Mouse (Mus musculus): ENCODE results near the gene Ttc16. TPM values are rescaled to one million over a fixed set of nuclear protein-coding genes. Genes with fewer than 3 reads are reported as not detected.

Gene Ttc16
- polyA plus RNA-seq, 1 experiment from 2014 or later = 0.41 TPM

GRCm38 (mm10) chr2:32722581-32722980 lies 52.9 kb downstream of the Ttc16 start:
- Histone ChIP-seq H3K9me3 (ENCODE audit: control insufficient read depth, low read length) (no peaks in the 10 kb centered on the region), H3K27ac (replicated peaks; ENCODE audit: low read depth, low read length) (no peak overlapping the region), H3K9ac (replicated peaks; ENCODE audit: low read length) (no peak overlapping the region), H3K4me2 (ENCODE audit: low read length) (no peak overlapping the region), H3K4me1 (ENCODE audit: control insufficient read depth, insufficient read depth, low read length) (0 out of 2 replicates have a peak, but pooled peaks cover 3% of the 10 kb centered on the region), H3K36me3 (ENCODE audit: control insufficient read depth, insufficient read depth, low read length) (no peaks in the 10 kb centered on the region), H3K27me3 (ENCODE audit: control insufficient read depth, insufficient read depth, low read length) (no peaks in the 10 kb centered on the region), H3K4me3 (replicated peaks; ENCODE audit: low read depth, low read length) (no peak overlapping the region)
- ATAC-seq (ENCODE audit: low FRiP score, low TSS enrichment) (no peak), DNase-seq (no peak)
- 81% methylated on average over 3 of the region's 3 CpGs for WGBS

DNA sequence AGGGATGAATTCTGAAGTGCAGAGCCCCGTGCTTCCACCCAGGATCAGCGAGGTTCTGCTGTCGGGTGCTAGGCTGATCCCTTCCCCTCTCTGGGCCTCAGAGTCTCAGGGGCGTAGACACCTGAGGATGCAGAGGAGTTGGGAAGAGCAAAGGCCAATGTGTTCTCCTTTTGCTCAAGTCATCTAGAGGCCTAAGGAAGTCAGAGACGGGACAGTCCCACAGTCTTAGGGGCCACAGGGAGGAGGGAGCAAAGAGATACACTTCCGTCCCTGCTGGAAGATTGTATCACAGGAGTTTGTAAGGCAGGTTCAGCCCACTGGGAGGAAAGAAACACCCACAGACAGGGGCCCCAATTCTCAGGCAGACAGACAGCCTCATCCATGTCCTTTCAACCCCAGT lies 53.4 kb downstream of the Ttc16 start:
- Histone ChIP-seq H3K9me3 (ENCODE audit: control insufficient read depth, low read length) (no peaks in the 10 kb centered on the region), H3K9ac (replicated peaks; ENCODE audit: low read length) (no peak overlapping the region), H3K4me3 (replicated peaks; ENCODE audit: low read depth, low read length) (no peak overlapping the region), H3K36me3 (ENCODE audit: control insufficient read depth, insufficient read depth, low read length) (no peaks in the 10 kb centered on the region), H3K27ac (replicated peaks; ENCODE audit: low read depth, low read length) (no peak overlapping the region), H3K27me3 (ENCODE audit: control insufficient read depth, insufficient read depth, low read length) (no peaks in the 10 kb centered on the region), H3K4me2 (ENCODE audit: low read length) (no peak overlapping the region), H3K4me1 (ENCODE audit: control insufficient read depth, insufficient read depth, low read length) (0 out of 2 replicates have a peak, but pooled peaks cover 2% of the 10 kb centered on the region)
- DNase-seq = no peak
- no peak for ATAC-seq (ENCODE audit: low FRiP score, low TSS enrichment)
- WGBS = 68% methylated on average over 6 of the region's 6 CpGs

DNA sequence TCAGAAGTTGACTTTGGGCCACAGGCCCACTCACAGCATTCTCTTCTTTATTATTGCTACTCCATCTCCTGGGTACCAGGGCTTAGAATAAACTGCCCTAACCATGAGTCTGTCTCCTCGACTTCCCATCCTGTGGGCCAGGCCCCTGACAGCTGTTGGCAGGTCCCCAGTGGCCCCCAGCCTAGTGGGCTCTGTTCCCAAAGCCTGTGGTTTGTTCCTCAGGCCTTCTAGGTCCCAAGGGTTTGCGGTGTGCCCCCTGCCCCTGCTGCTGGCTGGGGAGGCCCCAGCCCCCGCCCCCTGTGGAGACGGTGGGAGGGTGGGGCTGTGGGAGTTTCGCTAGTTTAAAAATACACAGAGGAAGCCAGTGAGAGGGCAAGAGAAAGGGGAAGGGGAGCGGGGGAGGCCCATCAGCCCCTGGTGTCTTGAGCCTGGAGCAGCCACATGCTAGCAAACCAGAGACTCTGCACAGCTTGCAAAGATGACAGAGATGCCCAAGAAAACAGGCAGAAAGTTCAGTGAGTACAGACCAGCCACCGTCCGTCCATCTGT lies 54.7 kb downstream of the Ttc16 start, which contains the start of gene Sh2d3c:
TSS of gene Sh2d3c (plus strand) at position 375 of the 549 bp plus-strand sequence.
- no peak for DNase-seq
- 56% methylated on average over 8 of the region's 8 CpGs for whole genome bisulfite sequencing
- H3K36me3 ChIP-seq (ENCODE audit: control insufficient read depth, insufficient read depth, low read length) = no peaks in the 10 kb centered on the region

GRCm38 (mm10) chr2:32720053-32720452 lies 55.4 kb downstream of the Ttc16 start:
- H3K9me3 ChIP-seq (ENCODE audit: control insufficient read depth, low read length) = no peaks in the 10 kb centered on the region
- H3K4me1 ChIP-seq (ENCODE audit: control insufficient read depth, insufficient read depth, low read length) = no peaks in the 10 kb centered on the region
- no peaks in the 10 kb centered on the region for H3K27me3 ChIP-seq (ENCODE audit: control insufficient read depth, insufficient read depth, low read length)
- H3K4me2 ChIP-seq (ENCODE audit: low read length) = no peak overlapping the region
- DNase-seq (no peak), ATAC-seq (ENCODE audit: low FRiP score, low TSS enrichment) (no peak)
- H3K27ac ChIP-seq (replicated peaks; ENCODE audit: low read depth, low read length) = no peak overlapping the region
- 91% methylated on average over 3 of the region's 3 CpGs for WGBS
- no peak overlapping the region for H3K9ac ChIP-seq (replicated peaks; ENCODE audit: low read length)
- H3K4me3 ChIP-seq (replicated peaks; ENCODE audit: low read depth, low read length) = no peak overlapping the region
- H3K36me3 ChIP-seq (ENCODE audit: control insufficient read depth, insufficient read depth, low read length) = no peaks in the 10 kb centered on the region

More for the DNA sequence above, 54.7 kb downstream of the Ttc16 start, which contains the start of gene Sh2d3c:
- no peak for ATAC-seq (ENCODE audit: low FRiP score, low TSS enrichment)
- Histone ChIP-seq H3K4me2 (ENCODE audit: low read length) (no peak within 1 kb of the TSS), H3K27ac (replicated peaks; ENCODE audit: low read depth, low read length) (no peak within 1 kb of the TSS), H3K9ac (replicated peaks; ENCODE audit: low read length) (no peak within 1 kb of the TSS), H3K27me3 (ENCODE audit: control insufficient read depth, insufficient read depth, low read length) (no peaks in the 10 kb centered on the region), H3K9me3 (ENCODE audit: control insufficient read depth, low read length) (no peaks in the 10 kb centered on the region), H3K4me3 (replicated peaks; ENCODE audit: low read depth, low read length) (no peak within 1 kb of the TSS), H3K4me1 (ENCODE audit: control insufficient read depth, insufficient read depth, low read length) (no peaks in the 10 kb centered on the region)

GRCm38 (mm10) chr2:32718761-32719160 lies 56.7 kb downstream of the Ttc16 start:
- no peak for ATAC-seq (ENCODE audit: low FRiP score, low TSS enrichment)
- WGBS = 43% methylated on average over 9 of the region's 9 CpGs
- Histone ChIP-seq H3K9ac (replicated peaks; ENCODE audit: low read length) (no peak overlapping the region), H3K27ac (replicated peaks; ENCODE audit: low read depth, low read length) (no peak overlapping the region), H3K4me3 (replicated peaks; ENCODE audit: low read depth, low read length) (no peak overlapping the region), H3K36me3 (ENCODE audit: control insufficient read depth, insufficient read depth, low read length) (no peaks in the 10 kb centered on the region), H3K4me1 (ENCODE audit: control insufficient read depth, insufficient read depth, low read length) (peaks cover 6% of the 10 kb centered on the region), H3K4me2 (ENCODE audit: low read length) (no peak overlapping the region), H3K9me3 (ENCODE audit: control insufficient read depth, low read length) (no peaks in the 10 kb centered on the region), H3K27me3 (ENCODE audit: control insufficient read depth, insufficient read depth, low read length) (no peaks in the 10 kb centered on the region)
- peak; percentile 44 for DNase-seq

DNA sequence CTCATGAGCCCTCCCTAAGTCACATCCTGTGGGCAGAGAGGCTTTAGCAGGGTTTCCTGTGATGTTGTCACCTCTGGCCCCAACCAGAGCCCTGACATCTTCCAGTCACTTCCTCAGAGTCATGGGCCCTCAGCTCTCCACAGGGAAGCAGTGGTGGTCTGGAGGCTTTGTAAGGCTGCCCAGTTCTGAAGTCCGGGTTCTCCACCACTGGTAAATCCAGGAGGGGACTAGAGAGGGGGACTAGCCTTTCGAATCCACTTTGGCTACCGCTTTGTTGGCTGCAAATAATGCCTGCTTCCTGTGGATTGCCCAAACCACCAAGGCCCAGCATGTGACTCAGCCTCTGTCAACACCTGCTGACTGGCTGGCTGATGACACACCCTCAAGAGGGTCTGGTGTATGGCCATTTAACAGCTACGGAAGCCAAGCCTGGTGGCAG lies 60.4 kb downstream of the Ttc16 start:
- Histone ChIP-seq H3K27ac (replicated peaks; ENCODE audit: low read depth, low read length) (no peak overlapping the region), H3K4me1 (ENCODE audit: control insufficient read depth, insufficient read depth, low read length) (peaks cover 15% of the 10 kb centered on the region), H3K36me3 (ENCODE audit: control insufficient read depth, insufficient read depth, low read length) (peaks cover 13% of the 10 kb centered on the region), H3K9me3 (ENCODE audit: control insufficient read depth, low read length) (no peaks in the 10 kb centered on the region), H3K4me3 (replicated peaks; ENCODE audit: low read depth, low read length) (no peak overlapping the region), H3K27me3 (ENCODE audit: control insufficient read depth, insufficient read depth, low read length) (no peaks in the 10 kb centered on the region), H3K4me2 (ENCODE audit: low read length) (no peak overlapping the region), H3K9ac (replicated peaks; ENCODE audit: low read length) (no peak overlapping the region)
- ATAC-seq (ENCODE audit: low FRiP score, low TSS enrichment) = no peak
- DNase-seq = no peak
- WGBS = 73% methylated on average over 4 of the region's 4 CpGs

GRCm38 (mm10) chr2:32714117-32714986 lies 61.1 kb downstream of the Ttc16 start:
- Histone ChIP-seq H3K4me3 (replicated peaks; ENCODE audit: low read depth, low read length) (0 out of 2 replicates have a peak overlapping the region, but pooled peaks have one; percentile 89), H3K27me3 (ENCODE audit: control insufficient read depth, insufficient read depth, low read length) (no peaks in the 10 kb centered on the region), H3K9me3 (ENCODE audit: control insufficient read depth, low read length) (no peaks in the 10 kb centered on the region), H3K9ac (replicated peaks; ENCODE audit: low read length) (peak overlapping the region; percentile 95; the same call in 1 of the 2 replicates), H3K36me3 (ENCODE audit: control insufficient read depth, insufficient read depth, low read length) (peaks cover 19% of the 10 kb centered on the region), H3K27ac (replicated peaks; ENCODE audit: low read depth, low read length) (peak overlapping the region; percentile 99), H3K4me2 (ENCODE audit: low read length) (peak overlapping the region; percentile 97; the same call in 1 of the 2 replicates), H3K4me1 (ENCODE audit: control insufficient read depth, insufficient read depth, low read length) (peaks cover 15% of the 10 kb centered on the region)
- ATAC-seq (ENCODE audit: low FRiP score, low TSS enrichment) (no peak), DNase-seq (no peak)
- WGBS = 68% methylated on average over 11 of the region's 11 CpGs

DNA sequence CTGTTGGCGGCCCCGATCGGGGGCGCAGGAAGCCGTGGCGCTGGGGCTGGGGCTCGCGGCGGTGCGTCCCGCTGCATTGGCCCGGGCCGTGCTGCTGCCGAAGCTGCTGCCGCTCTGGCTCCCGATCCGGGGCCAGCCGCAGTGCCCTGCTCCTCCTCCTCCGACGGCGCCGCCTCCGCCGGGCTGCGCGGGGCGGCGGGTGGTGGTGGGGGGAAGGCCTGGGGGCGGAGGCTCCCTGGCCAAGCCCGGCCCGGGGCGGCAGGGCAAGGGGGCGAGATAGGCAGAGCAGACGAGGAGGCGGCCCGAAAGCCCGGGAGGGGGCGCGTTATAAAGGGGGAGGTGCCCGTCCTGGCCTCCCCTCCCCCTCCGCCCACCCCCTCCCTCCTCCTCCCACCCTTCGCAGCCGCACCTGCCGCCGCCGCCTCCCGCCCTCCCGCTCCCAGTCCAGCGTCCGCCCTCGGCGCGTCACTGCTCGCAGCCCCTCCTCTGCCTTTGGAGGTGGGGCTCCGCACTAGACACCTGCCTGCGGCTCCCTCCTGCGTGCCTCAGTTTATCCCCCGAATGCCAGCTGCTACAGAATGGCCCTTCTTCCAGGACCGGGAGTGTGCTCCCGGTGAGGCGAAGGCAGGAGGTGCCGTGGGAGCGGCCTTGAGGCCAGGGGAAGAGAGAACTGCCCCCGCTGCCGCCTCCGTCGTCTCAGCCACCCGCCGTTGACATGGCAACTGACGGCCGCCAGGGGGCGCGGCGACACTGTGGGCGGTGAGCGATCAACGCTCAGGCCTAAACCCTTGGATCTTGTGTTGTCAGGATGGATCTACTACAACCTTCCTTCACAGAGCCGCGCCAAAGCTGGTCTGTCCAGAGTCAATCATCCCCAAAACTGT lies 62.3 kb downstream of the Ttc16 start, which contains the start of gene Cdk9:
TSS of gene Cdk9 (minus strand) at position 143 of the 884 bp plus-strand sequence.
- WGBS = under 1% methylated on average over 53 of the region's 79 CpGs

More for the DNA sequence above, 62.3 kb downstream of the Ttc16 start, which contains the start of gene Cdk9:
- Histone ChIP-seq H3K9me3 (ENCODE audit: control insufficient read depth, low read length) (no peaks in the 10 kb centered on the region), H3K4me3 (replicated peaks; ENCODE audit: low read depth, low read length) (peak within 1 kb of the TSS; percentile 89), H3K4me2 (ENCODE audit: low read length) (peak within 1 kb of the TSS; percentile 97), H3K27ac (replicated peaks; ENCODE audit: low read depth, low read length) (peak within 1 kb of the TSS; percentile 99), H3K36me3 (ENCODE audit: control insufficient read depth, insufficient read depth, low read length) (peaks cover 31% of the 10 kb centered on the region), H3K4me1 (ENCODE audit: control insufficient read depth, insufficient read depth, low read length) (peaks cover 15% of the 10 kb centered on the region), H3K9ac (replicated peaks; ENCODE audit: low read length) (peak within 1 kb of the TSS; percentile 95), H3K27me3 (ENCODE audit: control insufficient read depth, insufficient read depth, low read length) (no peaks in the 10 kb centered on the region)
- peak; percentile 89 for ATAC-seq (ENCODE audit: low FRiP score, low TSS enrichment)
- peak; percentile 95 for DNase-seq

All from midbrain, embryonic 14.5 days (tissue).